Mouse (Mus musculus) heart, postnatal 0 days (tissue): ENCODE results near the gene Mturn. TPM values are rescaled to one million over a fixed set of nuclear protein-coding genes. Genes with fewer than 3 reads are reported as not detected.

Experiments
- ATAC-seq: fragments of 200-750 bp; cut with Nextera tagmentation; 2 replicates; pipeline ENCODE4 v1.8.0; 2017; ENCODE audit warnings: low read depth, moderate number of reproducible peaks, moderate library complexity; ENCODE audit not compliant: insufficient read depth
- DNase-seq: peaks from one replicate; pipeline ENCODE4 v3.0.0-alpha.2; 2016; ENCODE audit warnings: low spot score
- H3K27ac ChIP-seq: fragments of 300-500 bp; sonication (generic); 2 replicates; pipeline ENCODE4 v1.5.1; 2014; ENCODE audit warnings: low read depth, mild to moderate bottlenecking
- H3K27me3 ChIP-seq: fragments of 300-500 bp; sonication (generic); 2 replicates; pipeline ENCODE4 v1.6.1; 2014; ENCODE audit warnings: low read length, mixed read lengths; ENCODE audit not compliant: control insufficient read depth, insufficient read depth
- H3K36me3 ChIP-seq: fragments of 300-500 bp; sonication (generic); replicated peaks from 2 replicates; pipeline ENCODE4 v1.6.1; 2014; ENCODE audit warnings: low read length, mixed read lengths; ENCODE audit not compliant: control insufficient read depth, insufficient read depth
- H3K4me1 ChIP-seq: fragments of 300-500 bp; sonication (generic); 2 replicates; pipeline ENCODE4 v1.6.1; 2014; ENCODE audit warnings: antibody characterized with exemption; ENCODE audit not compliant: control insufficient read depth, insufficient read depth
- H3K4me2 ChIP-seq: fragments of 300-500 bp; sonication (generic); 2 replicates; pipeline ENCODE4 v1.6.1; 2014; ENCODE audit warnings: low read depth, mild to moderate bottlenecking, low read length, moderate library complexity
- H3K4me3 ChIP-seq: fragments of 300-500 bp; sonication (generic); 2 replicates; pipeline ENCODE4 v1.5.1; 2014; ENCODE audit warnings: low read depth, low read length
- H3K9ac ChIP-seq: fragments of 300-500 bp; sonication (generic); replicated peaks from 2 replicates; pipeline ENCODE4 v1.6.1; 2014; ENCODE audit warnings: low read depth, low read length, mixed read lengths
- H3K9me3 ChIP-seq: fragments of 300-500 bp; sonication (generic); replicated peaks from 2 replicates; pipeline ENCODE4 v1.6.1; 2016; ENCODE audit warnings: low read length; ENCODE audit not compliant: control insufficient read depth
- CTCF ChIP-seq: IDR thresholded peaks from 2 replicates; pipeline ENCODE4 v1.5.1; 2016; ENCODE audit warnings: antibody characterized with exemption, control low read depth, low read depth
- EP300 ChIP-seq: IDR thresholded peaks from 2 replicates; pipeline ENCODE4 v1.6.1; 2016; ENCODE audit warnings: antibody characterized with exemption, low read depth
- WGBS: fragments of 180-500 bp; shearing (Covaris S2); extraction: QIAGEN DNeasy Blood & Tissue Kit; methylation state at CpG from one replicate; pipeline ENCODE4 v1.1.7; 2014; 5-methylcytosine and 5-hydroxymethylcytosine counted together
- polyA plus RNA-seq: library from polyadenylated mRNA; unstranded; fragments of >200 nt; fragmentation: Nextera tagmentation; extraction: Ambion mirVana; gene quantifications from 2 replicates; pipeline ENCODE4 v1.2.1, GENCODE M21; 2015
- total RNA-seq: library from RNA; depleted of rRNA; stranded (reverse); fragments of >200 nt; gene quantifications from 2 replicates; pipeline ENCODE4 v1.2.3, GENCODE M21; 2014; ENCODE audit warnings: low replicate concordance

Gene Mturn
- total and polyA plus RNA-seq, 2 experiments from 2014 or later, result 3.2 to 5.6 TPM

DNA sequence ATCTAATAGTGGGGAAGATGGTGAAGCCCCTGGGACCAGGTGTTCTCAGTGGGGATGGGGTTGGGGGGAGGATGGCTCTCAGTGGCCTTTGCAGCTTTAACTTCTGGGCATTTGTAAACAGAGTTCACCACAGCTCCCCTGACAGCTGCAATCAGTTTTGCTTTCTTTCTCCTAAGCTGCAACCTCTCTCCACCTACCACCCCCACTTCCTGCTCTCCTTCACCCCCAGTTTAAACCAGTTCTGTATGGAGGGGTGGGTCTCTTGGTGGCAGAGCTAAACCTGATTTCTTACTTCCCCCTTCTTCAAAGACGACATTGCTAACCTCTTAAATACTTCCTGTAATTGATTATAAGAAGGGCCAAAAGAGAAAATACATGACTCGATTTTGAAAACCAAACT lies 34.3 kb downstream of the Mturn start:
- DNase-seq (no peak), ATAC-seq (no peak)
- H3K27me3 ChIP-seq, result no peaks in the 10 kb centered on the region
- no peak overlapping the region for H3K9ac ChIP-seq
- peaks cover under 1% of the 10 kb centered on the region; the same call in 1 of the 2 replicates for H3K9me3 ChIP-seq
- no peak overlapping the region for H3K4me2 ChIP-seq
- no peak overlapping the region for H3K4me3 ChIP-seq
- H3K4me1 ChIP-seq, result 0 out of 2 replicates have a peak, but pooled peaks cover 5% of the 10 kb centered on the region
- no peak for TF ChIP-seq CTCF
- TF ChIP-seq EP300, result no peak
- 30% methylated on average over 2 of the region's 2 CpGs for WGBS
- H3K27ac ChIP-seq, result no peak overlapping the region
- H3K36me3 ChIP-seq, result no peaks in the 10 kb centered on the region

DNA sequence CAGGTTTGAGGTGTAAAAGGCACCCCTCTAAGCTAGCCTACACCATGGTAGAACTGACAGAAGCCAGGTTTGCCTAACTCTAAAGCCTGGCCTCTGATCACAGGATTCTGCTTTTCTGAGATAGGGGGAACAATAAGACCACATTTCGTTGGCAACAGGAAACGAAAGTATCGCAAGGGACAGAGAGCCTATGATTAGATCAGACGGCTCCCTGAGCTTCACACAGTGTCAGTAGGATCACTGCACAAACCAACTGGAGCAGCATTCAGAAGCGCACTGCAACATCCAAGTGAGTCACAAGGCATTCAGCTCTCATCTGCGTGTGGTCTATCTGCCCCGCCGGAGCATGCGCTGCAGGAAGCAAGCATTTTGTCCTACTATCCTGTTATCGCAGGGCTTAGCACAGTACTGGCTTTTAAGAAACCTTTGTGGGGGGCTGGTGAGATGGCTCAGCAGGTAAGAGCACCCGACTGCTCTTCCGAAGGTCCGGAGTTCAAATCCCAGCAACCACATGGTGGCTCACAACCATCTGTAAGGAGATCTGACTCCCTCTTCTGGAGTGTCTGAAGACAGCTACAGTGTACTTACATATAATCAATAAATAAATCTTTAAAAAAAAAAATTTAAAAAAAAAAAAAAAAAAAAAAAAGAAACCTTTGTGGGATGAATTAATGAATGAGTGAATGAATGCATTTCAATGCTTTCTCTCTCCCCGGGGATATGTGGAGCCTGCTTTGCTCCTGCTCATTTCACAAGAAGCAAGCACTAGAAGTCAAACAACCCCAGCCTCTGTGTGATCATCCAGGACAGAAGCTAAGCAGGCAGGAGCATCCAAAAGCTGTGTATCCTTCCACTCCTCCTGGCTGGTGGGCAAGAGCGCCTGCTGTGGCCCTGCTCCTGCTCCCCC lies 37.6 kb downstream of the Mturn start:
- no peak for ATAC-seq
- TF ChIP-seq EP300 (no peak), CTCF (no peak)
- H3K27me3 ChIP-seq, result no peaks in the 10 kb centered on the region
- H3K4me2 ChIP-seq, result no peak overlapping the region
- no peak overlapping the region for H3K27ac ChIP-seq
- DNase-seq, result no peak
- WGBS, result 59% methylated on average over 15 of the region's 15 CpGs
- H3K36me3 ChIP-seq, result no peaks in the 10 kb centered on the region
- H3K9ac ChIP-seq, result no peak overlapping the region
- H3K4me1 ChIP-seq, result 0 out of 2 replicates have a peak, but pooled peaks cover 5% of the 10 kb centered on the region
- H3K4me3 ChIP-seq, result no peak overlapping the region
- H3K9me3 ChIP-seq, result no peaks in the 10 kb centered on the region

GRCm38 (mm10) chr6:54719686-54720310 lies 38.4 kb downstream of the Mturn start:
- DNase-seq, result no peak
- H3K9ac ChIP-seq, result no peak overlapping the region
- 0 out of 2 replicates have a peak, but pooled peaks cover 5% of the 10 kb centered on the region for H3K4me1 ChIP-seq
- H3K27ac ChIP-seq, result no peak overlapping the region
- 37% methylated on average over 14 of the region's 14 CpGs for WGBS
- ATAC-seq, result no peak
- no peak overlapping the region for H3K4me2 ChIP-seq
- H3K36me3 ChIP-seq, result no peaks in the 10 kb centered on the region
- H3K9me3 ChIP-seq, result no peaks in the 10 kb centered on the region
- H3K27me3 ChIP-seq, result no peaks in the 10 kb centered on the region
- no peak overlapping the region for H3K4me3 ChIP-seq
- TF ChIP-seq CTCF, result no peak
- no peak for TF ChIP-seq EP300

DNA sequence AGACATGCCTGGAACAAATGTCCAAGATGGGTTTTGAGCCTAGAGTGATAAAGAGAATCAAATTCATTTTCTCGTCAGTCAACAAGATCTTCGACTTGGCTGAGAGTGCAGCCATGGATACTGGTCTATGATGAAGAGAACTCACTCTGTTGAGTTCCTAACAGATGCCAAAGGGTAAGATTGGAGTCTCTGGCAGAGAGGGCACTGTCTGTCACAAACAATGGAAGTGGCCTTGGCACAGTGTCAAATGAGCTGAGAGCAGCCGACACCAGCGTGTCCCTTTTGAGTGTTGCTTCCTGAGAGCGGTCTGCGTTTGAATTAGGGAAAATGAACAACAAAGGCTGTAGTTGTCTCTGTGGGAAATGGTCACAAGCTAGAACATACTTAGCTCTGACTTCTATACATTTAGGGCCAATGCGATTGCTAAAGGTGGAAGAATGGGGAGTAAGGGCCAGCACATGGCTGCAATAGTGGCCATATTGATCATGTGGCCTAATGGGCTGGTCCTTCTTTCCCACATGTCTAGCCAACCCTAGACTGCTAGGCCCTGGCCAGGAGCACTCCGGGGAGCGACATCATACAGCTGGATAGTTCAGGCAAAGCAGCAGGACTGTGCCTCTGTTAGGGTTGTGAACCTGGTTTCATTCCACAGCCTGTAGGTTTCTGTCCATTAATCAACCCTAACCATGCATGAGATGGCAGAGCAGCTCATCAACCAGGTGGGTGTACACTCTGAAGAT lies 39.3 kb downstream of the Mturn start:
- no peak overlapping the region for H3K27ac ChIP-seq
- TF ChIP-seq EP300 (no peak), CTCF (no peak)
- H3K27me3 ChIP-seq, result no peaks in the 10 kb centered on the region
- H3K9me3 ChIP-seq, result no peaks in the 10 kb centered on the region
- 0 out of 2 replicates have a peak, but pooled peaks cover 5% of the 10 kb centered on the region for H3K4me1 ChIP-seq
- H3K4me3 ChIP-seq, result no peak overlapping the region
- H3K9ac ChIP-seq, result no peak overlapping the region
- ATAC-seq, result no peak
- no peak overlapping the region for H3K4me2 ChIP-seq
- 48% methylated on average over 9 of the region's 9 CpGs for WGBS
- no peaks in the 10 kb centered on the region for H3K36me3 ChIP-seq
- DNase-seq, result no peak

- Histone ChIP-seq H3K36me3 (no peaks in the 10 kb centered on the region), H3K4me3 (no peak overlapping the region), H3K9me3 (no peaks in the 10 kb centered on the region), H3K4me1 (0 out of 2 replicates have a peak, but pooled peaks cover 5% of the 10 kb centered on the region), H3K9ac (no peak overlapping the region), H3K27ac (no peak overlapping the region), H3K4me2 (no peak overlapping the region), H3K27me3 (no peaks in the 10 kb centered on the region)
- 89% methylated on average over 4 of the region's 4 CpGs for WGBS
- TF ChIP-seq EP300 (no peak), CTCF (no peak)
- DNase-seq, result no peak
- ATAC-seq, result no peak
Observed at GRCm38 (mm10) chr6:54721252-54721635, 39.8 kb downstream of the Mturn start.
